Mouse (Mus musculus): Measurements from ENCODE around the gene Bbx. TPM values are rescaled to one million over a fixed set of nuclear protein-coding genes. Genes with fewer than 3 reads are reported as not detected.
A peak's percentile ranks its signal among the peaks of the same experiment; 100 is the strongest.

Gene Bbx
- polyA plus RNA-seq, 2 experiments: 13.4 to 30.9 TPM

- 57% methylated on average over 3 of the region's 3 CpGs for WGBS
- Histone ChIP-seq H3K9me3 (ENCODE audit: control insufficient read depth, low read length) (no peaks in the 10 kb centered on the region), H3K9ac (ENCODE audit: low read depth, low read length, severe bottlenecking) (no peak overlapping the region), H3K4me2 (replicated peaks; ENCODE audit: low read depth, low read length, severe bottlenecking) (no peak overlapping the region), H3K27ac (replicated peaks; ENCODE audit: low read depth, low read length) (no peak overlapping the region), H3K36me3 (ENCODE audit: control insufficient read depth, insufficient read depth, low read length) (no peaks in the 10 kb centered on the region), H3K4me3 (replicated peaks; ENCODE audit: low read length) (no peak overlapping the region), H3K4me1 (ENCODE audit: control insufficient read depth, insufficient read depth, low read length) (no peaks in the 10 kb centered on the region), H3K27me3 (ENCODE audit: control insufficient read depth, insufficient read depth, low read length) (no peaks in the 10 kb centered on the region)
- ATAC-seq (ENCODE audit: low FRiP score, low read depth): no peak
- DNase-seq (ENCODE audit: low spot score): no peak
- TF ChIP-seq POLR2A (IDR thresholded peaks at IDR 0.05; ENCODE audit: borderline replicate concordance, extremely low read depth, insufficient read depth, insufficient read length): no peak
These were observed 6.6 kb upstream of the Bbx start for GRCm38 (mm10) chr16:50438816-50439215.

GRCm38 (mm10) chr16:50437788-50438187, 5.6 kb upstream of the Bbx start:
- H3K27me3 ChIP-seq (ENCODE audit: control insufficient read depth, insufficient read depth, low read length): no peaks in the 10 kb centered on the region
- H3K4me3 ChIP-seq (replicated peaks; ENCODE audit: low read length): no peak overlapping the region
- no peak overlapping the region for H3K4me2 ChIP-seq (replicated peaks; ENCODE audit: low read depth, low read length, severe bottlenecking)
- no peak for ATAC-seq (ENCODE audit: low FRiP score, low read depth)
- no peaks in the 10 kb centered on the region for H3K36me3 ChIP-seq (ENCODE audit: control insufficient read depth, insufficient read depth, low read length)
- no peak overlapping the region for H3K9ac ChIP-seq (ENCODE audit: low read depth, low read length, severe bottlenecking)
- DNase-seq (ENCODE audit: low spot score): no peak
- no peaks in the 10 kb centered on the region for H3K4me1 ChIP-seq (ENCODE audit: control insufficient read depth, insufficient read depth, low read length)
- H3K9me3 ChIP-seq (ENCODE audit: control insufficient read depth, low read length): no peaks in the 10 kb centered on the region
- 81% methylated on average over 15 of the region's 15 CpGs for WGBS
- H3K27ac ChIP-seq (replicated peaks; ENCODE audit: low read depth, low read length): no peak overlapping the region
- no peak for TF ChIP-seq POLR2A (IDR thresholded peaks at IDR 0.05; ENCODE audit: borderline replicate concordance, extremely low read depth, insufficient read depth, insufficient read length)

GRCm38 (mm10) chr16:50437331-50437730, 5.1 kb upstream of the Bbx start:
- Histone ChIP-seq H3K27me3 (ENCODE audit: control insufficient read depth, insufficient read depth, low read length) (no peaks in the 10 kb centered on the region), H3K4me1 (ENCODE audit: control insufficient read depth, insufficient read depth, low read length) (no peaks in the 10 kb centered on the region), H3K27ac (replicated peaks; ENCODE audit: low read depth, low read length) (no peak overlapping the region), H3K36me3 (ENCODE audit: control insufficient read depth, insufficient read depth, low read length) (no peaks in the 10 kb centered on the region), H3K9me3 (ENCODE audit: control insufficient read depth, low read length) (no peaks in the 10 kb centered on the region), H3K9ac (ENCODE audit: low read depth, low read length, severe bottlenecking) (no peak overlapping the region), H3K4me3 (replicated peaks; ENCODE audit: low read length) (no peak overlapping the region), H3K4me2 (replicated peaks; ENCODE audit: low read depth, low read length, severe bottlenecking) (no peak overlapping the region)
- 41% methylated on average over 2 of the region's 2 CpGs for WGBS
- no peak for ATAC-seq (ENCODE audit: low FRiP score, low read depth)
- no peak for TF ChIP-seq POLR2A (IDR thresholded peaks at IDR 0.05; ENCODE audit: borderline replicate concordance, extremely low read depth, insufficient read depth, insufficient read length)
- DNase-seq (ENCODE audit: low spot score): no peak

GRCm38 (mm10) chr16:50431011-50431981, 894 bp downstream of the Bbx start:
- Histone ChIP-seq H3K9ac (ENCODE audit: low read depth, low read length, severe bottlenecking) (peak overlapping the region; percentile 92), H3K27me3 (ENCODE audit: control insufficient read depth, insufficient read depth, low read length) (no peaks in the 10 kb centered on the region), H3K4me3 (replicated peaks; ENCODE audit: low read length) (peak overlapping the region; percentile 90), H3K4me1 (ENCODE audit: control insufficient read depth, insufficient read depth, low read length) (peaks cover 5% of the 10 kb centered on the region; the same call in 1 of the 2 replicates), H3K36me3 (ENCODE audit: control insufficient read depth, insufficient read depth, low read length) (no peaks in the 10 kb centered on the region), H3K4me2 (replicated peaks; ENCODE audit: low read depth, low read length, severe bottlenecking) (peak overlapping the region; percentile 99), H3K9me3 (ENCODE audit: control insufficient read depth, low read length) (no peaks in the 10 kb centered on the region), H3K27ac (replicated peaks; ENCODE audit: low read depth, low read length) (peak overlapping the region; percentile 99)
- DNase-seq (ENCODE audit: low spot score) (peak; percentile 40), ATAC-seq (ENCODE audit: low FRiP score, low read depth) (peak; percentile 50)
- WGBS: under 1% methylated on average over 62 of the region's 72 CpGs
- TF ChIP-seq POLR2A (IDR thresholded peaks at IDR 0.05; ENCODE audit: borderline replicate concordance, extremely low read depth, insufficient read depth, insufficient read length): no peak

- H3K9me3 ChIP-seq (ENCODE audit: control insufficient read depth, low read length): no peaks in the 10 kb centered on the region
These were observed 1.7 kb downstream of the Bbx start for GRCm38 (mm10) chr16:50430515-50430877.

More at GRCm38 (mm10) chr16:50430515-50430877, 1.7 kb downstream of the Bbx start:
- Histone ChIP-seq H3K36me3 (ENCODE audit: control insufficient read depth, insufficient read depth, low read length) (no peaks in the 10 kb centered on the region), H3K27ac (replicated peaks; ENCODE audit: low read depth, low read length) (peak overlapping the region; percentile 99), H3K27me3 (ENCODE audit: control insufficient read depth, insufficient read depth, low read length) (no peaks in the 10 kb centered on the region), H3K4me3 (replicated peaks; ENCODE audit: low read length) (peak overlapping the region; percentile 90), H3K4me1 (ENCODE audit: control insufficient read depth, insufficient read depth, low read length) (peaks cover 5% of the 10 kb centered on the region; the same call in 1 of the 2 replicates), H3K4me2 (replicated peaks; ENCODE audit: low read depth, low read length, severe bottlenecking) (peak overlapping the region; percentile 99), H3K9ac (ENCODE audit: low read depth, low read length, severe bottlenecking) (peak overlapping the region; percentile 92)
- 1% methylated on average over 12 of the region's 12 CpGs for WGBS
- DNase-seq (ENCODE audit: low spot score) (peak; percentile 34), ATAC-seq (ENCODE audit: low FRiP score, low read depth) (no peak)
- no peak for TF ChIP-seq POLR2A (IDR thresholded peaks at IDR 0.05; ENCODE audit: borderline replicate concordance, extremely low read depth, insufficient read depth, insufficient read length)

All from limb, embryonic 14.5 days (tissue).